Mouse (Mus musculus): ENCODE results near the gene Adprhl1.

Adprhl1 gene

DNA sequence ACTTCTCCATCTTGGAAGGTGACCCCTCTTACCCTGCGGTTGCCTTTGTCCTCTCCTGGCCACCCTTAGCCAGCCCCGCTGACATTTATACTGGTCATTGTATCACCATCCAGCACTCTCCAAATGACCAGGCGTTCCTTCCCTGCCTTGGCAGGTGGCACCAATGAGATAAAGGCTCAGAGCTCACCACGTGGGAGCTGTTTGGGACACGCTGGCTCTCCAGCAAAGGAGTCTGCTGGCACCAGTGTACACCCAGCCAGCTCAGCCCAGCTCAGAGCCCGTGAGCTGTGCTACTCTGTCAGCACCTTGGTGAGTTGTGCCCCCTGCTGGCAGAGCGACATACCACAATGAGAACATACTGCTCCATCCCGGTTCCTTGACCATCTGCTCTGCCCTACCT, at the start of gene Adprhl1:
Adprhl1 (minus strand) TSS at position 144 of the 400 bp plus-strand sequence.
- in situ Hi-C loops (cut with MboI; ENCODE audit: low sequenced_read_pairs), result no loop called here

DNA sequence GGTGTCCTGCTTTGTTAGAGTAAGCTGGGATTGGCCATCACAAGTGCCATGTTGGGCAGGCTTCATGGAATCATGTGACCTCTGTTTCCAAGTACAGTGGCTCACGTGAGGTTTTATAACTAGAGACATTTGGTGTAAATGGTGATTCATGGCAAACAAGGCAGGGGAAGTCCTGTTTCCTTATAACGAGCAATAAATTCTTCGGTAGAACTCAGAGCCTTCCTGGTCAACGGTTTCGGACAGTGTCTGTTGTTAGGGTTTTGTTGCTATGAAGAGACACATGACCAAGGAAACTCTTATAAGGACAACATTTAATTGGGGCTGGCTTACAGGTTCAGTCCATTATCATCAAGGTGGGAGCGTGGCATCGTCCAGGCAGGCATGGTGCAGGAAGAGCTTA, 47.1 kb upstream of the Adprhl1 start:
- in situ Hi-C loops (cut with MboI; ENCODE audit: low sequenced_read_pairs), result no loop called here

GRCm38 (mm10) chr8:13299571-13299970, 45.6 kb upstream of the Adprhl1 start:
- in situ Hi-C loops (cut with MboI; ENCODE audit: low sequenced_read_pairs), result no loop called here

DNA sequence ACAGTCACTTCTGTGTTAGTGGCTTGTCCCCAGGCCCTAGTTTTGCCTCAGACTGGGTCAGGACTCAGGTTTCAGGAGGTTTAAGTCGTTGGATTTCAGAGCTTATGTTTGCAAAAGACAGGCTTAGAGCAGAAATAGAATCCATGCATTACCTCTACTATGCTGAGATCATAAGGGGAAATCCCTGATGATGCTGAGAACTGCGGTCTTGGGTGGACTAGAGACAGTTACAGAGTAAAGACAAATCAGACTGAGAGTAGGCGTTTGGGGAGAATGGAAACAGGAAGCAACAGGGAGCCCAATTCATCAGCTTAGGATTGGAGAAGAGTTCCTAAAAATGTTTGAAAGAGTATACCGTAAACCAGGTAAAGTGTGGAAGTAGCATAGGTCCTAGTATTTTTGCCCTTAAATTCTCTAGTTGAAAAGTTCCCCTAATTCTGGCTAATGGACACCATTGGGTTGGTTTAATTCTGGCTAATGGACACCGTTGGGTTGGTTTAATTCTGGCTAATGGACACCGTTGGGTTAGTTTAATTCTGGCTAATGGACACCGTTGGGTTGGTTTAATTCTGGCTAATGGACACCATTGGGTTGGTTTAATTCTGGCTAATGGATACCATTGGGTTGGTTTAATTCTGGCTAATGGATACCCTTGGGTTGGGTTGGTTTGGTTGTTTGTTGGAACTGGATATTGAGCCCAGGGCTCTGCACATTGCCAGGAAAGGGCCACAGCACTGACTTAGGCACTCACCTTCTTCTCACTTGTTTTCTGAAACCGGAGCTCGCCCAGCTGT, 39.9 kb upstream of the Adprhl1 start:
- in situ Hi-C loops (cut with MboI; ENCODE audit: low sequenced_read_pairs), result no loop called here

GRCm38 (mm10) chr8:13292364-13292763, 38.4 kb upstream of the Adprhl1 start:
- in situ Hi-C loops (cut with MboI; ENCODE audit: low sequenced_read_pairs), result no loop called here

DNA sequence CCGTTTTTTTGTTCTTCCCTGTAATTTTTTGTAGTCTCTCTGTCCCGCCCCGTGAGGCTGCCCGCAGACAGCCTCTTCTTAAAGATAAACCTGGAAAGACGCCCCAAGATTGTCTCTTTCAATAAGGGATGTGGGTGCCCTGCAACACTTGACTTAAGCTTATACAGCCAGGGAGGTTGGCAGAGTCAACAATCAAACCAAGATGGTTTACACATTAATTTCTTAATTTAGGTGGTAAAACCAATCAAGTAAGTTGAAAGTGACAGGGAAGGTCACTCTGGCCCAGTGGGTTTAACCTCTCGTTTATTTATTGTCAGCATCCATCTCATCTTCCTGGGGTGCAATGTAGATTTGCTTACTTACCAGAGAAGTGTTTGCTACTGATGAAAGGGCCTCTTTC, 34.7 kb upstream of the Adprhl1 start:
- in situ Hi-C loops (cut with MboI; ENCODE audit: low sequenced_read_pairs), result no loop called here

DNA sequence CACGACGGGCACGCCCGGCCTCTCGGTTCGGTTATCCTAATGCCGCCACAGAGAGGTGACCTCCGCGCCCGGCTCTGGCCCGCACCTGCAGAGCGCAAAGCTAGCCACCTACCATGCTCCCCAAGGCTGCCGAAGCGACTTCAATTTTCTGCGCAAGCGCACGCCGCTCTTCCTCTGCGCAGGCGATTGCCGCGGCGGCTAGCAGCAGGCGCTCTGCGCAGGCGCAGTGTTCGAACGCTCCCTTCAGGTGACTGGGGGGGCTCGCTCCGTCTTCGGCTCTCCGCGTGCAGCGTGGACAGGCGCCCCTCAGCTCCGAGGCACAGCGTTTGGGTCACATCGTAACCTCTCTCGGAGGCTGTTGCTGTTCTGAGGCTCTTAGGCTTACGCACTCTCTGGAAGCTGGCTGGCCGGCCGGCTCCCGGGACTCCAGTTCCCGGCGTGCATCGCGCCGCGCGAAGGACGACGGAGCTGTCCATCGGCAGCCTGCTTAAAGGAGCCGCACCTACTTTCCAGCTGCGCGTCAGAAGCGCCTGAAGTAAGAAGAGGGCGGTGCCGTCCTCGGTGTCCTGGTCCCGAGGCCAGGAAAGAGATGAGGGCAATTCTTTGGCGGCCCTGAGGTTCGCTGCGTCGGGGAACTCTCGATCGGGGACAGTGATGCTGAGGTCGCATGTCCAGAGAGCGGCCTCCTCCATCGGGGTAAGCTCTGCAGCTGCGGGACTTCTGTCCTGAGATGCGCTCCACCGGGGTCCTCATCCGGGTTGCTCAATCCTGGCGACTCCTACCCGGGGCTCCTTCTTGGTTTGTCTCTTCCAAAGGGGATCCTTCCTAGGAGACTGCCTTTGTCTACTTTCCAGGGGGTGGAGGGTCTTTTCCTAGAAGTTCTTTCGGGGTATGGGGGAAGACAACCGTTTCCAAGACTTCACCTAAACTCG, 34.0 kb upstream of the Adprhl1 start, which contains the start of the genes Dcun1d2 and Tmco3:
Dcun1d2 (minus strand) TSS at position 440 of the 932 bp plus-strand sequence.
Tmco3 (plus strand) TSS at position 499 of the 932 bp plus-strand sequence.
- in situ Hi-C loops (cut with MboI; ENCODE audit: low sequenced_read_pairs), result no loop called here

DNA sequence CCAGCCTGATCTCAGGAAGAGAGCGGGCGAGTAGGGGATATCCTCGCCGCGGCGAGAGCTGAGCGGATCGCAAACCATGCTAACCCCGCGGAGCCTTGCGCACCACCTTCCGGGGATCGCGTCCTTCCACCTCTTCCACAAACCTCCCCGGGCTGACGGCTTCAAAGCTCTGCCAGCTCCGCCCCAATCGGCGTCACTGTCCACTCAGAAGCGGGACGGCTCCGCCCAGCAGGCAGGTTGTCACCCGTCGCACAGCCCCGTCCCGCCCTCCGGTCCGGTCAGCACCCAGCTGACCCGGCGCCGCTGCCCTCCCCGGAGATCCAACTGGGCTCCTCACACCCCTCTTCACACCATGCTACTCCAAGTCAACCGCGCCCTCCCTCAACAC, 33.3 kb upstream of the Adprhl1 start:
- in situ Hi-C loops (cut with MboI; ENCODE audit: low sequenced_read_pairs), result no loop called here

DNA sequence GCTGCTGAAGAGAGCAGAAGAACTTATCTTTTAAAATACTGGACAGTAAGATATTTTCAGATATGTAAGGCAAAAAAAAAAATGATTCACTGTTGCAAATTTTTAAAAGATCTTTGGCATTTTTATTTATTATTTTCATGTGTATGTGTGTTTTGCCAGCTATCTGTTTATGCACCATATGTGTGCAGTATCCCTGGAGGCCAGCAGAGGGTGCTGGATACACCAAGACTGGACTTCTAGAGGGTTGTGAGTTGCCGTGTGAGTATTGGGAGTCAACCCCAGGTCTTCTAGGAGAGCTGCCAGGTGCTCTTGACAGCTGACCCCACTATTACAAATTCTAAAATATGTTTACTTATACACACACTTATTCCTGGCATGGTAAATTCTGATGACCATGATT, 29.2 kb upstream of the Adprhl1 start:
- in situ Hi-C loops (cut with MboI; ENCODE audit: low sequenced_read_pairs), result no loop called here

GRCm38 (mm10) chr8:13276941-13277447, 23.0 kb upstream of the Adprhl1 start:
- in situ Hi-C loops (cut with MboI; ENCODE audit: low sequenced_read_pairs), result no loop called here

DNA sequence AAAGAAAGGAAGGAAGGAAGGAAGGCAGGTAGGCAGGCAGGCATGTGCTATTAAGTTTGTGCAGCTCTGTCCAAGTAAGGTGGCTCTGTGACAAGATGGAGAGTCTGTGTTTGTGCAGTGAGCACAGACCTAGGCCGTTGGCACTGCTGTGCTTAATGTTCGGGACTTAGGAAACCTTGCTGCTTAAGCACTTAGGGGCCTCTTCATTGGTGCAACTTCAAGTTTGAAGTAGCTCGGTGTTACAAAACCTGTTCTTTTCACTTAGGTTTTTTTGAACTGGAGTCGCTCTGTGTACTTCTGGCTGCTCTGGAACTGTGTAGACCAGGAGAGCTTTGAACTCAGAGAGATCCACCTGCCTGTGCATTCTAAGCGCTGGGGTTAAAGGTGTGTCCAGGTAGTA, 18.9 kb upstream of the Adprhl1 start:
- in situ Hi-C loops (cut with MboI; ENCODE audit: low sequenced_read_pairs), result no loop called here

GRCm38 (mm10) chr8:13267566-13267965, 13.6 kb upstream of the Adprhl1 start:
- in situ Hi-C loops (cut with MboI; ENCODE audit: low sequenced_read_pairs), result no loop called here

- in situ Hi-C loops (cut with MboI; ENCODE audit: low sequenced_read_pairs), result no loop called here
Measured at GRCm38 (mm10) chr8:13263376-13263775, 9.4 kb upstream of the Adprhl1 start.

GRCm38 (mm10) chr8:13253413-13253812, 549 bp downstream of the Adprhl1 start:
- in situ Hi-C loops (cut with MboI; ENCODE audit: low sequenced_read_pairs), result no loop called here

GRCm38 (mm10) chr8:13252837-13253236, 1.1 kb downstream of the Adprhl1 start:
- in situ Hi-C loops (cut with MboI; ENCODE audit: low sequenced_read_pairs), result no loop called here

DNA sequence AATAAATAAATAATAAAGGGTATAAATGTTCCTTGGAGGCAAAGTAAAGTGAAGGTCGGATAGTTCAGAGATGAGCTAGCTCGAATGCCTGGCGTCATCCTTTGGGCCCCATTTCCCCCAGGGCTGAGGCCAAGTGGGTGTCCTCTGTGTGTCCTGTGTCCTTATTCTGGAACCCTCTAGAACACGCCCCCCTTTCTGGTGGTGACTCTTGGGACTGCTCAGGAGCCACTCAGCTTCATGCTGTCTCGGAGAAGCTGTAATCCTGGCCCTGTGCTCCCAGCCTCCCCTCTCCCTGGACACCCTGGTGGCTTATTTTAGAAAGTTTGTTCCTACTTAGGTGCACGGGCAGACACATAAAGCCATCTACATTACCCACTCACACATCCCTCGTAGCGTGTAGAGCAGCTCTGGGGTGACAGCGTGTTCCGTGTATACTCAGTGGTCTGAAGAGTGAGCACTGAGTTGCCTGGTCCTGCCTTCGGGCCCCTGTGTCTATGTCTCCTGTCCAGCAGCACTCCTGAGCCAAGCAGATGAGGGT, 9.6 kb downstream of the Adprhl1 start:
- in situ Hi-C loops (cut with MboI; ENCODE audit: low sequenced_read_pairs), result no loop called here

- in situ Hi-C loops (cut with MboI; ENCODE audit: low sequenced_read_pairs), result no loop called here
Measured at GRCm38 (mm10) chr8:13242985-13243870, 10.7 kb downstream of the Adprhl1 start.

GRCm38 (mm10) chr8:13240691-13241090, 13.3 kb downstream of the Adprhl1 start:
- in situ Hi-C loops (cut with MboI; ENCODE audit: low sequenced_read_pairs), result no loop called here

DNA sequence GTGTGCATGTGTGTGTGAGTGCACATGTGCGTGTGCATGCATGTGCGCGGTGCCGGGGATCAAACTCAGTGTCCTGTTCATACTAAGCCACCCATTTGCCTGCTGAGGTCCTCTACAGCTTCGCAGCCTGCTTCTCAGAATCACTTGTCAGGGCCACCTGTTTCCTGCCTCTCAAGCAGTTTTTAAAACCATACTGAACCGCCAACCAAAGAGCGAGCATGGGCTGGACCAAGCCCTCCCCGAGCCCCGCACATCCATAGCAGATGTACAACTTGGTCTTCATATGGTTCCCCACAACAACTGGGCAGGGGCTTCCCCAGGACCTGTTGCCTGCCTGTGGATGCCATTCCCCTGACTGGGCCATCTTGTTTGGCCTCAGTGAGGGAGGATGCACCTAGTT, 13.9 kb downstream of the Adprhl1 start:
- in situ Hi-C loops (cut with MboI; ENCODE audit: low sequenced_read_pairs), result no loop called here

GRCm38 (mm10) chr8:13234803-13235202, 19.2 kb downstream of the Adprhl1 start:
- in situ Hi-C loops (cut with MboI; ENCODE audit: low sequenced_read_pairs), result no loop called here
